8 mouse cellular contexts compared by ENCODE assay signal in the genomic region with DNA sequence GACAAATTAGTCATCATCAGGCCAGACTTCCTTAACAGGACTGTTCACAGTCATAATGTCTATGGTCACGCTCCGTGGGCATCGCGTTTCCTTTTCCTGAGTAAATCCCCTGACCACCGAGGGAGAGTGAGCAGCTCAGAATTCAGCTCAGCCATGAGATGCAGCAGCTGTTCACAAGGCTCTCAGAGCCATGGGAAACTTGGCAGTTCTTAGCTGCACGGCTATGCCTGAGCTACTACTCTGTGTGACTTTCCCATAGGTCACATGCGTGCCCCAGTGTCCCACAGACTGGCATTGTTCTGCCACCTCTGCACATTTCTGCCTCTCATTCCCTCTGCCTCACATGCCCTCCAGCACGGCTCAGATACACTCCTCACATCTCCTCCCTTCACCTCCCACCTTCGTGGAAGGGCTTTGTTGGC.
DNase-seq lines count a peak whose midpoint lies in the region; TF ChIP-seq lines count a peak whose summit lies in the region.
"Had no signal": no experiment of that assay in that cellular context is flagged by ENCODE, and none has a peak within 500 bp of the region (broad histone marks: within the 10 kb centered on the region; RNA-seq: fewer than 3 reads in every experiment).

No protein-coding gene starts in this region.

- intact Hi-C loops in left cerebral cortex, postnatal 36 days (cut with DNase I): no loop called here

- no peak for TF ChIP-seq CTCF in brain, embryonic 14.5 days (IDR thresholded peaks at IDR 0.05; ENCODE audit: borderline replicate concordance, extremely low read depth, insufficient read depth, insufficient read length)

- TF ChIP-seq POLR2A in brain, embryonic 14.5 days (IDR thresholded peaks at IDR 0.05; ENCODE audit: borderline replicate concordance, extremely low read depth, insufficient read depth, insufficient read length, poor library complexity, severe bottlenecking): no peak

- peak; percentile 27 for DNase-seq in kidney, postnatal 14 days
- DNase-seq in kidney, adult 9 months: no peak
- peak; percentile 60 for DNase-seq in brain, embryonic 14.5 days (ENCODE audit: low read depth)
- DNase-seq in heart, adult 8-10 months (ENCODE audit: low spot score): peak; percentile 21
- DNase-seq in mesoderm, embryonic 11.5 days (ENCODE audit: low read depth, low spot score): peak; percentile 51
- no peak for DNase-seq in right cerebral cortex, postnatal 4 days
- DNase-seq in left cerebral cortex, postnatal 36 days (ENCODE audit: low spot score in 2 of 2): no peak
- DNase-seq: cerebellum, adult 11-12 months had no signal

Comparison
In these comparisons a context has a peak if more than half of its experiments do, and no peak if none do; other contexts are left out.
1. DNase-seq: peak in kidney, postnatal 14 days (single experiment), brain, embryonic 14.5 days (single experiment), heart, adult 8-10 months (single experiment) and mesoderm, embryonic 11.5 days (single experiment); none in kidney, adult 9 months (single experiment), right cerebral cortex, postnatal 4 days (single experiment) and left cerebral cortex, postnatal 36 days (0 of 2).